Mouse (Mus musculus): ENCODE results near the gene Smu1.
A peak's percentile ranks its signal among the peaks of the same experiment; 100 is the strongest.

The Smu1 gene

GRCm38 (mm10) chr4:40757157-40757779 lies 455 bp downstream of the Smu1 start:
- no peak for DNase-seq (ENCODE audit: low read depth, low spot score)

GRCm38 (mm10) chr4:40735351-40735750 lies 22.4 kb downstream of the Smu1 start:
- no peak for DNase-seq (ENCODE audit: low read depth, low spot score)

- DNase-seq (ENCODE audit: low read depth, low spot score) = no peak
Observed at GRCm38 (mm10) chr4:40731262-40731661, 26.5 kb downstream of the Smu1 start.

GRCm38 (mm10) chr4:40727247-40727646 lies 30.5 kb downstream of the Smu1 start:
- DNase-seq (ENCODE audit: low read depth, low spot score) = no peak

- no peak for DNase-seq (ENCODE audit: low read depth, low spot score)
Observed at GRCm38 (mm10) chr4:40725554-40725953, 32.2 kb downstream of the Smu1 start.

GRCm38 (mm10) chr4:40725141-40725540 lies 32.6 kb downstream of the Smu1 start:
- DNase-seq (ENCODE audit: low read depth, low spot score) = no peak

GRCm38 (mm10) chr4:40722687-40723460 lies 34.8 kb downstream of the Smu1 start:
- peak; percentile 84 for DNase-seq (ENCODE audit: low read depth, low spot score)

GRCm38 (mm10) chr4:40722011-40722666 lies 35.6 kb downstream of the Smu1 start, which contains the start of gene Dnaja1:
TSS of gene Dnaja1 (plus strand) at chr4:40722150.
- peak; percentile 94 for DNase-seq (ENCODE audit: low read depth, low spot score)

- no peak for DNase-seq (ENCODE audit: low read depth, low spot score)
Observed at GRCm38 (mm10) chr4:40720910-40721309, 36.8 kb downstream of the Smu1 start.

- no peak for DNase-seq (ENCODE audit: low read depth, low spot score)
Observed at GRCm38 (mm10) chr4:40717141-40717540, 40.6 kb downstream of the Smu1 start.

- DNase-seq (ENCODE audit: low read depth, low spot score) = no peak
Observed at GRCm38 (mm10) chr4:40703710-40704275, 53.9 kb downstream of the Smu1 start.

GRCm38 (mm10) chr4:40702797-40703709 lies 54.7 kb downstream of the Smu1 start, which contains the start of gene Aptx:
TSS of gene Aptx (minus strand) at chr4:40703194.
- peak; percentile 96 for DNase-seq (ENCODE audit: low read depth, low spot score)

- DNase-seq (ENCODE audit: low read depth, low spot score) = no peak
Observed at GRCm38 (mm10) chr4:40701796-40702195, 55.9 kb downstream of the Smu1 start.

- no peak for DNase-seq (ENCODE audit: low read depth, low spot score)
Observed at GRCm38 (mm10) chr4:40700216-40700615, 57.5 kb downstream of the Smu1 start.

- DNase-seq (ENCODE audit: low read depth, low spot score) = no peak
Observed at GRCm38 (mm10) chr4:40697059-40697458, 60.7 kb downstream of the Smu1 start.

- DNase-seq (ENCODE audit: low read depth, low spot score) = no peak
Observed at GRCm38 (mm10) chr4:40691100-40691499, 66.6 kb downstream of the Smu1 start.

Measured in mesoderm, embryonic 11.5 days (tissue).